Mouse (Mus musculus): ENCODE results near the gene Astn1. TPM values are rescaled to one million over a fixed set of nuclear protein-coding genes. Genes with fewer than 3 reads are reported as not detected.

Gene Astn1
- polyA plus RNA-seq, 1 experiment: 0.28 TPM

- Histone ChIP-seq H3K27me3 (ENCODE audit: control insufficient read depth, insufficient read depth, low read length) (no peaks in the 10 kb centered on the region), H3K27ac (ENCODE audit: control insufficient read depth, insufficient read depth, low read depth, low read length) (no peak overlapping the region), H3K4me1 (ENCODE audit: control insufficient read depth, insufficient read depth, low read length) (peaks cover 3% of the 10 kb centered on the region), H3K36me3 (ENCODE audit: control insufficient read depth, insufficient read depth, low read length) (no peaks in the 10 kb centered on the region), H3K4me3 (ENCODE audit: control insufficient read depth, low read depth, low read length) (peak overlapping the region; percentile 42)
- TF ChIP-seq POLR2A (IDR thresholded peaks at IDR 0.05; ENCODE audit: control insufficient read depth, low read depth, low read length) (no peak), CTCF (IDR thresholded peaks at IDR 0.05; ENCODE audit: control insufficient read depth, insufficient read depth, insufficient replicate concordance, low read depth, low read length) (peak; percentile 87)
Observed at GRCm38 (mm10) chr1:158596726-158597448, 234.8 kb downstream of the Astn1 start.

GRCm38 (mm10) chr1:158597996-158598395, 235.9 kb downstream of the Astn1 start:
- TF ChIP-seq CTCF (IDR thresholded peaks at IDR 0.05; ENCODE audit: control insufficient read depth, insufficient read depth, insufficient replicate concordance, low read depth, low read length) (peak; percentile 39; the same call in 1 of the 2 replicates), POLR2A (IDR thresholded peaks at IDR 0.05; ENCODE audit: control insufficient read depth, low read depth, low read length) (no peak)
- H3K4me3 ChIP-seq (ENCODE audit: control insufficient read depth, low read depth, low read length): no peak overlapping the region
- H3K27me3 ChIP-seq (ENCODE audit: control insufficient read depth, insufficient read depth, low read length): no peaks in the 10 kb centered on the region
- H3K27ac ChIP-seq (ENCODE audit: control insufficient read depth, insufficient read depth, low read depth, low read length): no peak overlapping the region
- no peaks in the 10 kb centered on the region for H3K36me3 ChIP-seq (ENCODE audit: control insufficient read depth, insufficient read depth, low read length)
- peaks cover 3% of the 10 kb centered on the region for H3K4me1 ChIP-seq (ENCODE audit: control insufficient read depth, insufficient read depth, low read length)

GRCm38 (mm10) chr1:158599435-158599834, 237.4 kb downstream of the Astn1 start:
- TF ChIP-seq CTCF (IDR thresholded peaks at IDR 0.05; ENCODE audit: control insufficient read depth, insufficient read depth, insufficient replicate concordance, low read depth, low read length): no peak
- no peak for TF ChIP-seq POLR2A (IDR thresholded peaks at IDR 0.05; ENCODE audit: control insufficient read depth, low read depth, low read length)
- Histone ChIP-seq H3K36me3 (ENCODE audit: control insufficient read depth, insufficient read depth, low read length) (no peaks in the 10 kb centered on the region), H3K4me3 (ENCODE audit: control insufficient read depth, low read depth, low read length) (no peak overlapping the region), H3K27ac (ENCODE audit: control insufficient read depth, insufficient read depth, low read depth, low read length) (no peak overlapping the region), H3K27me3 (ENCODE audit: control insufficient read depth, insufficient read depth, low read length) (no peaks in the 10 kb centered on the region), H3K4me1 (ENCODE audit: control insufficient read depth, insufficient read depth, low read length) (peaks cover 3% of the 10 kb centered on the region)

GRCm38 (mm10) chr1:158603056-158603455, 241.0 kb downstream of the Astn1 start:
- Histone ChIP-seq H3K27ac (ENCODE audit: control insufficient read depth, insufficient read depth, low read depth, low read length) (no peak overlapping the region), H3K4me3 (ENCODE audit: control insufficient read depth, low read depth, low read length) (no peak overlapping the region), H3K36me3 (ENCODE audit: control insufficient read depth, insufficient read depth, low read length) (no peaks in the 10 kb centered on the region), H3K27me3 (ENCODE audit: control insufficient read depth, insufficient read depth, low read length) (no peaks in the 10 kb centered on the region), H3K4me1 (ENCODE audit: control insufficient read depth, insufficient read depth, low read length) (no peaks in the 10 kb centered on the region)
- TF ChIP-seq CTCF (IDR thresholded peaks at IDR 0.05; ENCODE audit: control insufficient read depth, insufficient read depth, insufficient replicate concordance, low read depth, low read length) (no peak), POLR2A (IDR thresholded peaks at IDR 0.05; ENCODE audit: control insufficient read depth, low read depth, low read length) (no peak)

GRCm38 (mm10) chr1:158604149-158604548, 242.1 kb downstream of the Astn1 start:
- H3K4me3 ChIP-seq (ENCODE audit: control insufficient read depth, low read depth, low read length): no peak overlapping the region
- no peaks in the 10 kb centered on the region for H3K27me3 ChIP-seq (ENCODE audit: control insufficient read depth, insufficient read depth, low read length)
- no peaks in the 10 kb centered on the region for H3K4me1 ChIP-seq (ENCODE audit: control insufficient read depth, insufficient read depth, low read length)
- no peak overlapping the region for H3K27ac ChIP-seq (ENCODE audit: control insufficient read depth, insufficient read depth, low read depth, low read length)
- H3K36me3 ChIP-seq (ENCODE audit: control insufficient read depth, insufficient read depth, low read length): no peaks in the 10 kb centered on the region
- TF ChIP-seq CTCF (IDR thresholded peaks at IDR 0.05; ENCODE audit: control insufficient read depth, insufficient read depth, insufficient replicate concordance, low read depth, low read length): no peak
- TF ChIP-seq POLR2A (IDR thresholded peaks at IDR 0.05; ENCODE audit: control insufficient read depth, low read depth, low read length): no peak

GRCm38 (mm10) chr1:158605597-158605996, 243.5 kb downstream of the Astn1 start:
- TF ChIP-seq CTCF (IDR thresholded peaks at IDR 0.05; ENCODE audit: control insufficient read depth, insufficient read depth, insufficient replicate concordance, low read depth, low read length) (no peak), POLR2A (IDR thresholded peaks at IDR 0.05; ENCODE audit: control insufficient read depth, low read depth, low read length) (no peak)
- Histone ChIP-seq H3K27me3 (ENCODE audit: control insufficient read depth, insufficient read depth, low read length) (no peaks in the 10 kb centered on the region), H3K4me3 (ENCODE audit: control insufficient read depth, low read depth, low read length) (no peak overlapping the region), H3K27ac (ENCODE audit: control insufficient read depth, insufficient read depth, low read depth, low read length) (no peak overlapping the region), H3K36me3 (ENCODE audit: control insufficient read depth, insufficient read depth, low read length) (no peaks in the 10 kb centered on the region), H3K4me1 (ENCODE audit: control insufficient read depth, insufficient read depth, low read length) (no peaks in the 10 kb centered on the region)

- Histone ChIP-seq H3K36me3 (ENCODE audit: control insufficient read depth, insufficient read depth, low read length) (no peaks in the 10 kb centered on the region), H3K4me1 (ENCODE audit: control insufficient read depth, insufficient read depth, low read length) (no peaks in the 10 kb centered on the region), H3K27ac (ENCODE audit: control insufficient read depth, insufficient read depth, low read depth, low read length) (no peak overlapping the region), H3K4me3 (ENCODE audit: control insufficient read depth, low read depth, low read length) (no peak overlapping the region), H3K27me3 (ENCODE audit: control insufficient read depth, insufficient read depth, low read length) (no peaks in the 10 kb centered on the region)
- TF ChIP-seq CTCF (IDR thresholded peaks at IDR 0.05; ENCODE audit: control insufficient read depth, insufficient read depth, insufficient replicate concordance, low read depth, low read length) (no peak), POLR2A (IDR thresholded peaks at IDR 0.05; ENCODE audit: control insufficient read depth, low read depth, low read length) (no peak)
Observed at GRCm38 (mm10) chr1:158606324-158606723, 244.3 kb downstream of the Astn1 start.
